Mouse (Mus musculus) layer of hippocampus, adult 11-12 months (tissue): ENCODE results near the gene Gm21992.

Experiments used
- DNase-seq: peaks from one replicate; pipeline ENCODE4 v3.0.0; 2022; ENCODE audit warnings: low spot score

The Gm21992 gene

GRCm38 (mm10) chr19:4811063-4811908 lies at the start of gene Gm21992, which contains the start of gene Rbm14:
Gene Gm21992, minus strand, starts transcription at chr19:4811612.
Gene Rbm14, minus strand, starts transcription at chr19:4811634.
- peak; percentile 99 for DNase-seq

DNA sequence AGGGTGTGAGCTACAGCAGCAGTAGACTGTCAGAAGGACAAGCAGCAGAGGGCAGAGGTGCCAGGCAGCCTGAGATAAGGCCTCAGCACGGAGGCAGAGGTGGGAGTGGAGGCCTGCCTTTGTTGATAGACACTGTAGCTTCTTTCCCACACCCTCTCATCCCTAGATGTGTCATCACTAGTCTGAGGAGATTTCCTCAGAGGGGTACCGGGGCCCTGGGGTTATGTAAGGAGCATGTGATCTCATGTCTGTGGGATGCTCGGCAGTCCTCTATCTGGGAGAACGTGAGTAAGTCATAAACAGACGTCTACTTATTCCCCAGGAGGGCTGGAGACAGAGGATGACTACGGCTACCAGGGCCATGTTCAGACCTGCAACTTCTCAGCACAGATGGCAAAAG lies 47.7 kb upstream of the Gm21992 start:
- DNase-seq, result no peak

DNA sequence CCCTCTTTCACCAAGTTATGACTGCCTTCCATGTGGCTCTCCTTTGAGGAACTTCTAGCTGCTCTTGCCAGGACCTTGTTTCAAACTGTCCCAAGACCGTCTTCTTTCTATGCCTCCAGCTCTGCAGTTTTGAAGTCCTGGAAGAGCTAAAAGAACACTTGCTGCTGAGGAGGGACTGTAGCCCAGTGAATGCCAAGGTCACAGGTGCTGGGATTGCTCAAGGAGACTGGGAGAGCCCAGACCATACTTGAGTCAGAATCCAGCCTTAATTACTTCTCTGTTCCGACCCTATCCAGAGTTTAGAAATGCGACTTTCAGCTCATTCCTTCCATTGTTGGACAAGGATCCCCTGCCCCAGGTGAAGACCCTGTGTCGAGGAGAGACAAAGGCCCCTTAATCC lies 44.5 kb upstream of the Gm21992 start:
- no peak for DNase-seq

- DNase-seq, result no peak
Measured at GRCm38 (mm10) chr19:4855470-4855820, 44.0 kb upstream of the Gm21992 start.

DNA sequence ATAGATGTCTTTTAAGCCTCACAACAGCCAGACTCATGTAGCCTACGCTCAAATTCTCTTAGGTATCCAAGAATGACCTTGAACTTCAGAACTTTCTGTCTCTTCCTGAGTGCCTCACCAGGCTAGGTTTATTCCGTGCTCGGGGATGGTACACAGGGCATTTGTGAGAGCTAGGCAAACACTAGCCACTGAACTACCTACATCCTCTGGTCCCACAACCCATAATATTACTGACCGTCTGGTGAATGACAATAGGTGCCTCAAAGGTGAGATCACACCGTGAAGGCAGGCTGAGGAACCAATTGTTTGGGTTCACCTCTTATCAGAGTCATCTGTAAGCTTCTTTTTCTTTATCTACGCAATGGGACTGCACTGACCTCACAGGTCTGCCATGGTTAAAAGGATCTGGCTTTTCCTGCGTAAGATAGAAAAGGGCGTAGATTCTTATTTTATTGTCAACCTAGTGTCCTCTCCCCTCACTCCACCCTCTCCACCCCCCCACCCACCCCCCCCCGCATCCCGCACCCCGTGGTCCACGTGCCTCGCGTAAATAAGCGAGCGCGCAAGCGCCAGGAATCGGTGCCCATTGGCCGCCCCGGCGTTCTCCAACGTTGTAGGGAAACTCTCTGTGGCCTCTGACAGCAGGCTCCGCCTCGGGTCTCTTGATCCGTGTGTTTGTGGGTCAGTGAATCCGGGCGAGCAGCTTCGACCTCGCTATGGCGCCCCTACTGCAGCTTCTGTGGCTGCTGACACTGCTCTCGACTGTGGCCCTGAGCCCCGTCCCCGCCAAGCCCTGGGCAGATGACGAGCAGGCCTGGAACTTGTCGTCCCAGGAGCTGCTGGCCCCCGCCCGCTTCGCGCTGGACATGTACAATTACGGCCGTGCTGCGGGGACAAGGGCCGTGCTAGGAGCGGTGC lies 43.4 kb upstream of the Gm21992 start, which contains the start of gene Ctsf:
TSS of gene Ctsf (plus strand) at position 579 of the 918 bp plus-strand sequence.
- peak; percentile 92 for DNase-seq

- DNase-seq, result no peak
Measured at GRCm38 (mm10) chr19:4850281-4850680, 38.9 kb upstream of the Gm21992 start.

DNA sequence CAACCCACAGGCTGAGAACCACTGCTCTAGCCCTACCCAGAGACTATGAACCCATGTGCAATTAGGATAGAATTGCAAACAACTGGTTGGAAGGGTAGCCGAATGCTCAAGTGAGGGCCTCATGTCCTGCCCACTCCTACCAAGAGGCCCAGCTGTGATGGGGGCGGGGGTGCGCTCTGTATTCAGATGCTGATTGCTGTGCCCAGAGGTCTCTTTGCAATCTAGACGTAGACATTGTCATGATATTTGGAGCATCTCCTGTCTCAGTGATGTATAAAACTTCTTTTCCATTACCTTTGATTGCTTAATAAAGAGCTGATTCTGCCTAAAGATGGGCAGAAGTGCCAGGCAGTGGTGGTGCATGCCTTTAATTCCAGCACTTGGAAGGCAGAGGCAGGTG lies 38.4 kb upstream of the Gm21992 start:
- DNase-seq, result no peak

DNA sequence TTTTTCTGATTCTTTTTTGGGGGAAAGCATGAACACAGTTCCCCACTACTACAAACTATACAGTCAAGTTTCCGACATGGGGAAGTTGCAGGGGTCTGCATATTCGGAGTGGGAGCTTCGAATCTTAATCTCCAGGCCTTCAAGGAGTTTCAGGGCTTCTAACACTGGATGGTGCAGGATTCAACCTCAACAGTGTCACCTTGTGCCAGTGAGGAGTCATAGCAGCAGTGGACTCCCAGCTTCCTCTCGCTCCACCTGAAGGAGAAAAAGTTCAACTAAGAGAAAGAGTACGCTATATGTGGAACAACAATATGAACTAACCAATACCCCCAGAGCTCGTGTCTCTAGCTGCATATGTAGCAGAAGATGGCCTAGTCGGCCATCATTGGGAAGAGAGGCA lies 36.1 kb upstream of the Gm21992 start:
- DNase-seq, result no peak

DNA sequence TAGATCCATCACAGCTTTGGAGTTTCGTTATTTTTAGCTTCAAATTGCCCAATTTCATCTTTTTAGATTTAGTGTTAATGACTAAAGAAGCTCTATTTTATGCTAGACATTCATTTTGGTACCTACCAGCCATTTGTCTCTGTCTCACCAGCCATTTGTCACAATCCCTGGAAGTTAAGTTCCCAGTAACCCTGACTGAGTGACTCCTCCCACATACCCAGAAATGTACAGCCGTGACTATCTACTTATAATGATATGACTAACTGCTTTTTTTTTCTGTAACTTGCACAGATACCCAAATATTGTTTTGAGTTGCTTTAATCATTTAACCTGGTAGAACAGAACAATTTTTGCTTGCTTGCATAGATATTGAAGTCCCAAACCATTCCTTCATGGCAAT lies 34.4 kb upstream of the Gm21992 start:
- DNase-seq, result no peak

- DNase-seq, result no peak
Measured at GRCm38 (mm10) chr19:4842611-4843010, 31.2 kb upstream of the Gm21992 start.

- DNase-seq, result no peak
Measured at GRCm38 (mm10) chr19:4840848-4841247, 29.4 kb upstream of the Gm21992 start.

GRCm38 (mm10) chr19:4839149-4839548 lies 27.7 kb upstream of the Gm21992 start, which contains the start of the genes Ccs and Ccdc87:
Gene Ccs, minus strand, starts transcription at chr19:4839332.
Gene Ccdc87, plus strand, starts transcription at chr19:4839366.
- DNase-seq, result peak; percentile 97

DNA sequence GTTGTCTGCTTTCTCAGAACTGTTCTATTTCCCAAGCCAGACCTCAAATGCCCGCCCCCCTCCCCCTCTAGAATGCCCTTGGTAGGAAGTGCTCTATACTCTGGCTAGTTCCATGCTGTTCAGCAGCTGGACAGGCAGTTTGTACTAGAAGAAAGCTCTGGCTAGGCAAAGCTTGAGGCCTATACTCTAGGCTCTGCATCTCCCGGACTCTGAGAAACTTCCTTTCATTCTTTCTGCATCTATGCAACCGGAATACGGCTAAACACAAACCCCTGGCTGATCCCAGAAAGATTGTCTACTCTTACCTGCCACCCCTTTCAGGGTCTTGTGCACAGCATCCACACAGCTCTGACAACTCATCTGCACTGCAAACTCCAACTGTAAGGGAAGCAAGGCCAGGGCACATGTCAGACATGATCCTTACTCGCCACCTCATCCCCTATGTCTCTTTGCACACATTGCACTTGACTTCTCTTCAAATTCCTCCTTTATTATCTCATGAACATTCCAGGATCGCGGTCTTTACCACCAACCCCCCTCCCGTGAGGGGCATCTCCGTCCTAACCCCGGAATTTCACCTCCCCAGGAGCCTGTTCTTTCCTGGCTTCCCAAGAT lies 27.2 kb upstream of the Gm21992 start:
- no peak for DNase-seq

DNA sequence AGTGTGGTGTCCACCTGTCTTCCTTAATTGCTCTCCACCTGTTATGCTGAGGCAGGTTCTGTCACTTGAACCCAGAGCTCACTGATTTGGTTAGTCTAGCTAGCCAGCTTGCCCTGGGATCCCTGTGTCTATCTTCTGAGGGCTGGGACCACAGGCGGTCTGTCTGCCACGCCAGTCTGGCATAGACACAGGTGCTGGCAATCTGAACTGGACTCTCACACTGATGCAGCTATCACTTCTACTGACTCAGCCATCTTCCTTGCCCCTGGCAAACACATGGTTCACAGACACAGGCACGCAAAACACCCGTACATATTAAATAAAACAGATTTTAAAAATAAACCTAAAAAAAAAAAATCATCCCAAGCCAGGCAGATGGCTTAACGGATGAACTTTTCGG lies 25.6 kb upstream of the Gm21992 start:
- DNase-seq, result no peak

DNA sequence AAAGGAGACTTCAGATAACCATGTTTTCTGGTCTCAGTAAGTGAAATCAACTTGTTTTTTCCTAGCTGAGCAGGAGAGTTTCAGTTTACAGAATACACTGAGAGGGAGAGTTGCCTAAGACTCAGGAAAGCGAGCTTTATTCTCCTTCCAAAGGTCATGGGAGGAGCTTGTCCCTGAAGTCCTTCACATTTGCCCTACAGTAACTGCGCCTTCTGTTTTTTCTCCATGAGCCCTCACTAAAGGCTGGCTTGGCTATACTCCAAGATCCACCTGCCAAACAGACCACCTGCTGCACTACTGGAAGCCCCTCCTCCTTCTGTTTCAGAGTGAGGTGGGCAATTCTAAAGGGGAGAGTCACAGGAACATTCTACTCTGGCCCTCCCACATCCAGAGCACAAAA lies 24.7 kb upstream of the Gm21992 start:
- DNase-seq, result no peak

- DNase-seq, result no peak
Measured at GRCm38 (mm10) chr19:4833977-4834376, 22.6 kb upstream of the Gm21992 start.

DNA sequence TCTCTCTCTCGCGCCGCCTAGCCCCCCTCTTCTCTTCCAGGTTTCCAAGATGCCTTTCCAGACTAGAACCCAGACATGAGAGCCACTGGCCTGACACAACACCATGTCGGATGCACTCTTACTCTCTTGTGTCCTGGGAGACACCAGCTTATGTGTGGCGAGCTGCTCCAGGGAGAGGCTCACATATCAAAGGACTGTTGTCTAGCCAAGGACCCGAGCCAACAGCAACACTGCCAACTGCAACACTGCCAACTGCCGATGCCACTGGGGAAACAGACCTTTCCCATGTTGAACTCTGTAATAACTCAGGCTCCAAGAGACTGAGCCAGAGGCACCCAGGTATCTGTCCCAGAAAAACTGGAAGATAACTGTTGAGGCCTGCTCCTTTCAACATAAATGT lies 17.7 kb upstream of the Gm21992 start:
- DNase-seq, result peak; percentile 59

DNA sequence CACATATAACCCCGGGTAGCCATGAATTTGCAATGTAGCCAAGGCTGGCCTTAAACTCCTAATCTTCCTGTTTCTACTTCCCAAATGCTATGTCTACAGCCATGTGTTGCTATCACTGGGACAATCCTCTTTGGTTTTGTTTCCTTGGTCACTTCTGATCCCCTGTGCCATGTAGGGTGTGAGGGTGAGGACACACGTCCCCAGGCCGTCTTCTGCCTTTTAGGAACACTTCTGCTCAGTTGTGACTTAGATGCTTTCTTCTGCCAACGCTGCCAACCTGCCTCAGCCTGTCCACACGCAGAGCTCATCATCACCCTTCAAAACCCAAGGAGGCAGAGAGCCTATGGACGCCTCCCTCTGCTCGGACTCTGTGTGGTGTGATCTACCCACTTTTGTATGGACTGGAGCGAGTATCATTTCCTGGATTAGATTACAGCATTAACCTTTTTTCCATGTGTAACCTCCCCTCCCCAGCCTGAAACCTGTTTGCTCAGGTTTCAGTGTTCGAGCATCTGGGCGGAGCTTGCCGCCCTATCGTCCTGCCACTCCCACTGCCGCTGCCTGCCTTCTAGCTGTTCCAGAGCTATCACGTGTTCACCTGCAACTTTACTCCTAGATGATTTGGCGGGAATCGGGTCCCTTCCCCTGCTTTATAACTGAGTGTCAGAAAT lies 17.2 kb upstream of the Gm21992 start:
- DNase-seq, result no peak

GRCm38 (mm10) chr19:4820678-4821303 lies 9.4 kb upstream of the Gm21992 start:
- peak; percentile 69 for DNase-seq

DNA sequence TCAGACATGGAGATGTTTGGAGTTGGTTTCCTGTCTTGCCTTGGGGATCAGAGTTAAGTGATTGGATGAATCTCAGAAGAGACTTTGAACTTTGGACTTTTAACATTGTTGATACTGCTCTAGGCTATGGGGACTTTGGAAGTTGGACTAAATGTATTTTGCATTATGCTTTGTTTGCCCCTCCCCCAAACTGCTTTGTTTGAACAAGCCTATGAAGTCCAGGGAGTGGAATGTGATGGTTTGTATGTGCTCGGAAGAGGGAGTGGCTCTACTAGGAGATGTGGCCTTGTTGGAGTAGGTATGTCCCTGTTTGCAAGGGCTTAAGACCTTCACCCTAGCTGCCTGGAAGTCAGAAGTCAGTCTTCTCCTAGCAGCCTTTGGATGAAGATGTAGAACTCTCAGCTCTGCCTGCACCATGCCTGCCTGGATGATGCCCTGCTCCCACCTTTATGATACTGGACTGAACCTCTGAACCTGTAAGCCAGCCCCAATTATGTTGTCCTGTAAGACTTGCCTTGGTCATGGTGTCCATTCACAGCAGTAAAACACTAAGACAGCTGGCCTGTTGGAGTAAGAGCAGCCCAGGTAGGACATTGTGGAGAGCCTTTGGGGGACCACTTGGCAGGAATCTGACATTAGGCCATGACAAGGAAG lies 5.9 kb upstream of the Gm21992 start:
- DNase-seq, result no peak

DNA sequence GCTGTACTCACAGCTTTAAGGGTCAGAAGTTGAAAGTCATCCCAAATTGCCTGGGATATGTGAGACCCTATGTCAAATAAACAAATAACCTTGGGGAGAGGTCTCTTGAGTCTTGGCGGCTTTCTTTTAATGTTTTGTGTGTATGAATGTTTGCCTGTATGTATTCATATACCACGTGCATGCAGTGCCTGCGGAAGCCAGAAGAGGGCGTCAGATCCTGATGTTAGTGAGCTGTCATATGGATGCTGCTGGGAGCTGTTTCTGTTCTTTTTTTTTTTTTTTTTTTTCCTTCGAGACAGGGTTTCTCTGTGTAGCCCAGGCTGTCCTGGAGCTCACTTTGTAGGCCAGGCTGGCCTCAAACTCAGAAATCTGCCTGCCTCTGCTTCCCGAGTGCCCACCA lies 1.6 kb upstream of the Gm21992 start:
- DNase-seq, result peak; percentile 50
